Mouse (Mus musculus) frontal cortex, postnatal 14 days (tissue): ENCODE data around the gene Rhd.

Source experiments
- DNase-seq, 2 experiments: peaks; one replicate each; pipeline ENCODE4 v3.0.0; 2022; ENCODE audit warnings: low spot score in 2 of 2

Rhd gene

DNA sequence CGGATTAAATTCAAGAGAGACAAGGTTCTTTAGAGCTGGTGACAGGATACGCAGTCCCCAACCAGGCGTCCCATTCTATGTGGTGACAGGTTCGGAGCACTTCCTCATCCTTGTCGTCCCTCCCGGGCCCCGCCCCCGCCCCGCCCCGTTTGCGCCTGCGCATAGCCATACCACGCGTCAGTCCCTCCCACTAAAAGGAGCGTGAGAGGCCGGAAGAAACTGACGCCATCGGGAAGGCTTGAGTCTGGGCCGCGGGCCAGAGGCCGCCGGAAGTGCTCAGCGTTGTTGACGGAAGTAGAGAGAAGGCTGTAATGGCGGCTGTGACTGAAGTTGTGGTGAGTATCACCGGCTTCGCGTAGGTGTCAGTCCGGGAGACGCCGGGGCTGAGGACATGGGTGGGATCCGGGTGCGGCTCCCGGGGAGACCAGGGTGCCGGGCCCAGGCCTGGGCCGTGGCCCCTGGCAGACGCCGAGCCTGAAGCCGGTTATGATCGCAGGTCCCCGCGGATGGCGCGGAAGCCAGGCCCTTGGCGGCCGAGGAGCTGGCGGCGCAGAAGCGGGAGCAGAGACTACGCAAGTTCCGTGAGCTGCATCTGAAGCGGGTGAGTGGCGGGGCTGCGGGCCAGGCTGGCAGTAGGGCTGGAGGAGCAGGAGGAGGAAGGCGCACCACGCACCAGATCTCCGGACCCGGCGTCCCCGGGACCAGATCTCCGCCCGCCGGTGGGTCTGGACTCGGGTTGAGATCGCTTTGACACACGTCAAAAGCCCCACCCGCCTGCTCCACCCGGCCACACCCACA lies 66.5 kb downstream of the Rhd start, which contains the start of gene Syf2:
Syf2 (plus strand) TSS at position 215 of the 798 bp plus-strand sequence.
- DNase-seq, result peak; percentile 91 to 93

DNA sequence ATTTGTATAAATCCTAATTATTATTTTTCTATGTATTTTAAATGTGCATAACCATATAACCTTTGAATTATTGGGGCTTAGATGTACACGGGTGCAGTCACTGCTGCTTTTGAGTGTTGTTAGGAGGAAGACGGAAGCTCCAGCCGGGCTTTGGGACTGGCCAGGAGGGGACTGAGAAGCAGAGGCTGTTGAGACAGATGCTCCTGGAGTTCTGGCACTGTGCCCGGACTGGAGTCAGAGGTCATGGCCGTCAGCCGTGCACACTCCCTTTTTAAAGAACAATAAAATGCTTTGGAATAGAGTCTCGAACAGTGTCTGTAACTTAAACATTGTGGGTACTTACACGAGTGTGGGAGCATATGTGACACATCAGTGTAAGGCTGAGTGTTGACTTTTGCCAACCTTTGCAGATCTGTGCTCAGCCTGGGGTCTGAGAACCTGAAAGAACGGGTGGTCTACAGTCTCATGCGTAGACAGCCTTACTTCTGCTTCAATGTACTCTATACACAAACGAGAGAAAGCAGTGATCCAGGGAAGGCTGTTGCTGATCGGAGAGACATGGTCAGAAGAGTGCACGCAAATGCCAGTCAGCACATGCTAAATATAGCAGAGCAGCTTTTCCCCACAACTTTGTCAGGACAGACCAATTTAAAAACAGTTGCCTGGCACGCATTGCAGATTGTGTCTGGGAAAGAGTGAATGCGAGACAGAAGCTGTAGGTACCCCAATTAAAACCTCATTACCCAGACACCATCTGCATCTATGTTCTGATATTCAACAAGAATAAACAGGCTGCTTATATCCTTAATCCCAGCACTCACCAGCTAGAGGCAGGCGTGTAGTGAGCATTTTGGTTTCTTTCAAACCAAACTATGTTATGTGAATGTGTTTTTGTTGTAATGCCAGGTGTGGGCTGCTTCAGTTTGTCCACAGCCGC lies 73.2 kb downstream of the Rhd start:
- no peak for DNase-seq

DNA sequence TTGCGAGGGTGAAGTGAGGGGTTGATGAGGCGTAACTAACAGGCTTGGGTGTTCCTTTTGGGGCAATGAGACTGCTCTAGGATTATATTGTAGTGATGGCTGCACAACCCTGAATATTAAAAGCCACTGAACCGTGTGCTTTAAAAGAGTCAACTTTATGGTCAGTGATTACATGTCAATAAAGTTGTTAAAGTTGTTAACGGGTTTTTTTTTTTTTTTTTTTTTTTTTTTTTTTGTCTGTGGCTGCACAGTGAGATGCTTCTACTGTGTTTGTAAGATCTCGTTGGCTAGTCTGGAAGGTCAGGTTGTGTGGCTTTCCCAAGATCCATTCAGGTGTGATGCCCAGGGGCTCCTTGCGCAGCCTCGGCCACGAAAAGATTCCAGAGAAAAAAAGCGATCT lies 75.6 kb downstream of the Rhd start:
- no peak for DNase-seq

DNA sequence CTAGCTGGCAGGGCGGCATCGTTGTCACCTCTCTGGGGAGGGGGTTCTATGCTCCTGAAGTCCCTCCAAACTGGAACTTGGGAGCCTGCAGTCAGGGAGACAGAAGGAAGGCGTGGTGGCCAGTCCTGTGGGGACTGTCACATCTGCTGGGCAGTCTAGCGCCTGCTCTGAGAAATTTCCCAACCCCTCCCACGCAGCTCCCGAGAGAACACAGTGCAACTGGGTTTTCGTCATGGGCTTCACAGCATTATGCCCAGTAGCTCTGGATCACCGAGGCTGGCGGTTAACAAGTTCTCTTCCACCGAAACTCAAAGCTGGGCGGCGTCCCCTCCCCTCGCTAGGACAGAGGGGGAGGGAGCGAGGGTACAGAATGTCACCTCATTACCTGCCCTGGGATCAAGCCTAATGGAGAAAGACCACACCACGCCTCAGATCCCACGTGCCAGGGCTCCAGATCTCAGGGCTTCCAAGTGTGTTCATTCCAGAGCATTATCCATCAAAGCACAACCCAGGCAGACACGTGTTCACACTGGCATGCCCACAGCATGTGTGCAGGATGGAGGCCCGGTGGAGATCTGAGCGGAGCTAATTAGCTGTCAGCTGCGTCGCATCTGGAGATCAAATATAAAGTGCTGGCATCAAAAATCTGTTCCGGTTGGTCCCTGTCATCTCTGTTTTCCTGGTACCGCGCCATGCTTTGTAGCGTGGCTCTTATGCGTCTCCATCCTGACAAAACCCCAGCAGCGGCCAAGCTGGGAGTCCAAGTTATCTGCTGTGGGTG lies 79.6 kb downstream of the Rhd start:
- no peak for DNase-seq
